ENCODE assay signal across 14 mouse cellular contexts in genomic region chrX:21670896-21671295, GRCm38 (mm10). TPM values are rescaled to one million over a fixed set of nuclear protein-coding genes. Genes with fewer than 3 reads are reported as not detected.
DNase-seq lines count a peak whose midpoint lies in the region; ATAC-seq and TF ChIP-seq lines count a peak whose summit lies in the region.
"Had no signal": no experiment of that assay in that cellular context is flagged by ENCODE, and none has a peak within 500 bp of the region (broad histone marks: within the 10 kb centered on the region; RNA-seq: fewer than 3 reads in every experiment).

No protein-coding gene starts in this region.

- no peak overlapping the region for H3K9ac ChIP-seq in ES-Bruce4 (ENCODE audit: low read depth, poor library complexity, severe bottlenecking)
- H3K9ac ChIP-seq: hindbrain, embryonic 13.5 days had no signal

- H3K4me1 ChIP-seq in ES-Bruce4 (ENCODE audit: control insufficient read depth, insufficient read depth, low read length): no peaks in the 10 kb centered on the region
- no peaks in the 10 kb centered on the region for H3K4me1 ChIP-seq in embryonic facial prominence, embryonic 10.5 days
- H3K4me1 ChIP-seq in midbrain, embryonic 10.5 days: no peaks in the 10 kb centered on the region
- H3K4me1 ChIP-seq: heart, embryonic 10.5 days; hindbrain, embryonic 13.5 days; megakaryocyte, embryonic 14.5 days had no signal

- ATAC-seq in CD4-positive, CD25-positive, alpha-beta regulatory T cell, adult 4 months: no peak

- WGBS in embryonic facial prominence, embryonic 10.5 days: 24% methylated on average over 7 of the region's 7 CpGs
- 34% methylated on average over 7 of the region's 7 CpGs for WGBS in midbrain, embryonic 10.5 days

- peak; percentile 4 for DNase-seq in heart, postnatal 4 days
- DNase-seq in heart, adult 11 months: no peak
- DNase-seq in embryonic facial prominence, embryonic 10.5 days (ENCODE audit: low spot score): peak; percentile 30
- peak; percentile 22 for DNase-seq in lung, postnatal 14 days
- DNase-seq in frontal cortex, postnatal 36 days (ENCODE audit: low spot score in 2 of 2): no peak
- DNase-seq in midbrain, embryonic 10.5 days (ENCODE audit: low spot score): no peak
- DNase-seq: cerebellum, adult 8-10 months; kidney, adult 2 months had no signal

- no peak overlapping the region for H3K27ac ChIP-seq in ES-Bruce4 (ENCODE audit: insufficient read depth, low read length)
- no peak overlapping the region; the same call in 1 of the 2 replicates for H3K27ac ChIP-seq in embryonic facial prominence, embryonic 10.5 days (replicated peaks)
- H3K27ac ChIP-seq in midbrain, embryonic 10.5 days (replicated peaks): no peak overlapping the region
- H3K27ac ChIP-seq: heart, embryonic 10.5 days; hindbrain, embryonic 13.5 days had no signal

- 0 out of 2 replicates have a peak, but pooled peaks have one; percentile 19 for TF ChIP-seq EP300 in ES-Bruce4 (IDR thresholded peaks at IDR 0.05; ENCODE audit: insufficient read depth, low read depth, low read length)

- TF ChIP-seq POLR2A in ES-Bruce4 (IDR thresholded peaks at IDR 0.05; ENCODE audit: insufficient read depth, low read length): no peak

- H3K9me3 ChIP-seq in ES-Bruce4 (replicated peaks; ENCODE audit: control insufficient read depth, insufficient read depth, low read length, poor library complexity, severe bottlenecking): no peaks in the 10 kb centered on the region
- no peaks in the 10 kb centered on the region for H3K9me3 ChIP-seq in embryonic facial prominence, embryonic 10.5 days
- no peaks in the 10 kb centered on the region for H3K9me3 ChIP-seq in midbrain, embryonic 10.5 days (replicated peaks)
- H3K9me3 ChIP-seq: heart, embryonic 10.5 days; megakaryocyte, embryonic 14.5 days had no signal

- H3K27me3 ChIP-seq in ES-Bruce4 (ENCODE audit: control insufficient read depth, insufficient read depth, low read length, poor library complexity, severe bottlenecking): no peaks in the 10 kb centered on the region
- no peaks in the 10 kb centered on the region for H3K27me3 ChIP-seq in embryonic facial prominence, embryonic 10.5 days (replicated peaks; ENCODE audit: low read depth, poor library complexity, severe bottlenecking)
- H3K27me3 ChIP-seq in midbrain, embryonic 10.5 days (ENCODE audit: low read depth, poor library complexity, severe bottlenecking): no peaks in the 10 kb centered on the region
- H3K27me3 ChIP-seq: hindbrain, embryonic 13.5 days; megakaryocyte, embryonic 14.5 days had no signal

- no peak overlapping the region for H3K4me3 ChIP-seq in ES-Bruce4 (ENCODE audit: low read depth, low read length)
- H3K4me3 ChIP-seq in embryonic facial prominence, embryonic 10.5 days: no peak overlapping the region
- H3K4me3 ChIP-seq in midbrain, embryonic 10.5 days: no peak overlapping the region
- H3K4me3 ChIP-seq: heart, embryonic 10.5 days; hindbrain, embryonic 13.5 days; megakaryocyte, embryonic 14.5 days; myocyte had no signal

- TF ChIP-seq CTCF in ES-Bruce4 (IDR thresholded peaks at IDR 0.05; ENCODE audit: low read depth, low read length): no peak

- no peaks in the 10 kb centered on the region for H3K36me3 ChIP-seq in ES-Bruce4 (ENCODE audit: control insufficient read depth, insufficient read depth, low read length, poor library complexity, severe bottlenecking)
- no peaks in the 10 kb centered on the region for H3K36me3 ChIP-seq in embryonic facial prominence, embryonic 10.5 days (replicated peaks)
- H3K36me3 ChIP-seq in midbrain, embryonic 10.5 days: no peaks in the 10 kb centered on the region
- H3K36me3 ChIP-seq: heart, embryonic 10.5 days; hindbrain, embryonic 13.5 days had no signal

RNA-seq across cellular contexts. Expression of gene Slc6a14, which starts 43.8 kb away (rescaled TPM):
- total RNA-seq in heart, postnatal 4 days (2021): under 1 TPM; 0.14 to 0.23 TPM
- polyA plus RNA-seq in ES-Bruce4 (2011; ENCODE audit: insufficient read depth, insufficient read length, low read depth, missing spikeins): 1.5 TPM in 2 replicates
- polyA plus RNA-seq in embryonic facial prominence, embryonic 10.5 days (2016; fragmentation: Nextera tagmentation; extraction: Ambion mirVana): 0.15 TPM in 1 of 2 replicates, not detected in the other
- not detected for polyA plus RNA-seq in CD4-positive, CD25-positive, alpha-beta regulatory T cell, adult 4 months (2017; shearing (Covaris generic))
- not detected in 2 replicates for polyA plus RNA-seq in midbrain, embryonic 10.5 days (2016; fragmentation: Nextera tagmentation; extraction: Ambion mirVana)
- polyA plus RNA-seq: heart, embryonic 10.5 days; myocyte had no signal

Comparison
In these comparisons a context has a peak if more than half of its experiments do, and no peak if none do; other contexts are left out.
1. DNase-seq: peak in heart, postnatal 4 days (single experiment), embryonic facial prominence, embryonic 10.5 days (single experiment) and lung, postnatal 14 days (single experiment); none in heart, adult 11 months (single experiment), frontal cortex, postnatal 36 days (0 of 2) and midbrain, embryonic 10.5 days (single experiment).